Mouse (Mus musculus): ENCODE measurements around the gene Kcnj10. TPM values are rescaled to one million over a fixed set of nuclear protein-coding genes. Genes with fewer than 3 reads are reported as not detected.

Kcnj10 gene
- polyA plus RNA-seq, 1 experiment from 2014 or later = 2.1 TPM

GRCm38 (mm10) chr1:172380066-172380465 lies 39.1 kb downstream of the Kcnj10 start:
- H3K4me1 ChIP-seq (replicated peaks; ENCODE audit: control insufficient read depth, insufficient read depth, low read length) = peaks cover 26% of the 10 kb centered on the region
- H3K4me3 ChIP-seq (replicated peaks; ENCODE audit: low read length) = no peak overlapping the region
- H3K27me3 ChIP-seq (replicated peaks; ENCODE audit: control insufficient read depth, insufficient read depth, low read length) = no peaks in the 10 kb centered on the region
- no peak overlapping the region for H3K4me2 ChIP-seq (ENCODE audit: low read length)
- 68% methylated on average over 10 of the region's 10 CpGs for WGBS
- H3K36me3 ChIP-seq (ENCODE audit: control insufficient read depth, insufficient read depth) = no peaks in the 10 kb centered on the region
- no peak overlapping the region for H3K9ac ChIP-seq (replicated peaks; ENCODE audit: low read depth, low read length)
- no peaks in the 10 kb centered on the region for H3K9me3 ChIP-seq (ENCODE audit: control insufficient read depth, low read length)
- no peak overlapping the region for H3K27ac ChIP-seq (ENCODE audit: low read length)
- no peak for ATAC-seq

GRCm38 (mm10) chr1:172382090-172382489 lies 41.1 kb downstream of the Kcnj10 start:
- Histone ChIP-seq H3K36me3 (ENCODE audit: control insufficient read depth, insufficient read depth) (no peaks in the 10 kb centered on the region), H3K4me3 (replicated peaks; ENCODE audit: low read length) (no peak overlapping the region), H3K27ac (ENCODE audit: low read length) (no peak overlapping the region), H3K27me3 (replicated peaks; ENCODE audit: control insufficient read depth, insufficient read depth, low read length) (no peaks in the 10 kb centered on the region), H3K4me2 (ENCODE audit: low read length) (no peak overlapping the region), H3K9ac (replicated peaks; ENCODE audit: low read depth, low read length) (no peak overlapping the region), H3K9me3 (ENCODE audit: control insufficient read depth, low read length) (no peaks in the 10 kb centered on the region), H3K4me1 (replicated peaks; ENCODE audit: control insufficient read depth, insufficient read depth, low read length) (peaks cover 24% of the 10 kb centered on the region)
- no peak for ATAC-seq
- 100% methylated on average over 1 of the region's 1 CpGs for WGBS

GRCm38 (mm10) chr1:172387246-172387645 lies 46.2 kb downstream of the Kcnj10 start:
- no peak overlapping the region for H3K9ac ChIP-seq (replicated peaks; ENCODE audit: low read depth, low read length)
- H3K4me1 ChIP-seq (replicated peaks; ENCODE audit: control insufficient read depth, insufficient read depth, low read length) = peaks cover 11% of the 10 kb centered on the region
- H3K4me2 ChIP-seq (ENCODE audit: low read length) = no peak overlapping the region
- 34% methylated on average over 5 of the region's 5 CpGs for WGBS
- H3K4me3 ChIP-seq (replicated peaks; ENCODE audit: low read length) = no peak overlapping the region
- H3K27me3 ChIP-seq (replicated peaks; ENCODE audit: control insufficient read depth, insufficient read depth, low read length) = no peaks in the 10 kb centered on the region
- peak; percentile 89 for ATAC-seq
- no peaks in the 10 kb centered on the region for H3K36me3 ChIP-seq (ENCODE audit: control insufficient read depth, insufficient read depth)
- no peaks in the 10 kb centered on the region for H3K9me3 ChIP-seq (ENCODE audit: control insufficient read depth, low read length)
- peak overlapping the region; percentile 75 for H3K27ac ChIP-seq (ENCODE audit: low read length)

GRCm38 (mm10) chr1:172390769-172391168 lies 49.8 kb downstream of the Kcnj10 start:
- 83% methylated on average over 1 of the region's 1 CpGs for WGBS
- no peak overlapping the region for H3K9ac ChIP-seq (replicated peaks; ENCODE audit: low read depth, low read length)
- ATAC-seq = no peak
- H3K27ac ChIP-seq (ENCODE audit: low read length) = no peak overlapping the region
- H3K4me1 ChIP-seq (replicated peaks; ENCODE audit: control insufficient read depth, insufficient read depth, low read length) = peaks cover 13% of the 10 kb centered on the region
- H3K4me3 ChIP-seq (replicated peaks; ENCODE audit: low read length) = no peak overlapping the region
- no peaks in the 10 kb centered on the region for H3K36me3 ChIP-seq (ENCODE audit: control insufficient read depth, insufficient read depth)
- H3K9me3 ChIP-seq (ENCODE audit: control insufficient read depth, low read length) = no peaks in the 10 kb centered on the region
- H3K27me3 ChIP-seq (replicated peaks; ENCODE audit: control insufficient read depth, insufficient read depth, low read length) = no peaks in the 10 kb centered on the region
- H3K4me2 ChIP-seq (ENCODE audit: low read length) = no peak overlapping the region

- 9% methylated on average over 20 of the region's 20 CpGs for WGBS
- H3K9me3 ChIP-seq (ENCODE audit: control insufficient read depth, low read length) = no peaks in the 10 kb centered on the region
- no peak overlapping the region for H3K27ac ChIP-seq (ENCODE audit: low read length)
- peak overlapping the region; percentile 44 for H3K4me2 ChIP-seq (ENCODE audit: low read length)
- H3K9ac ChIP-seq (replicated peaks; ENCODE audit: low read depth, low read length) = peak overlapping the region; percentile 7; the same call in 1 of the 2 replicates
- no peaks in the 10 kb centered on the region for H3K27me3 ChIP-seq (replicated peaks; ENCODE audit: control insufficient read depth, insufficient read depth, low read length)
- H3K4me3 ChIP-seq (replicated peaks; ENCODE audit: low read length) = peak overlapping the region; percentile 8; the same call in 1 of the 2 replicates
- H3K36me3 ChIP-seq (ENCODE audit: control insufficient read depth, insufficient read depth) = no peaks in the 10 kb centered on the region
- peak; percentile 26 for ATAC-seq
- peaks cover 12% of the 10 kb centered on the region for H3K4me1 ChIP-seq (replicated peaks; ENCODE audit: control insufficient read depth, insufficient read depth, low read length)
Observed at GRCm38 (mm10) chr1:172391807-172392581, 51.0 kb downstream of the Kcnj10 start.

GRCm38 (mm10) chr1:172392643-172393170 lies 51.7 kb downstream of the Kcnj10 start:
- H3K9ac ChIP-seq (replicated peaks; ENCODE audit: low read depth, low read length) = no peak overlapping the region
- H3K4me1 ChIP-seq (replicated peaks; ENCODE audit: control insufficient read depth, insufficient read depth, low read length) = peaks cover 9% of the 10 kb centered on the region
- peak; percentile 45 for ATAC-seq
- H3K27ac ChIP-seq (ENCODE audit: low read length) = no peak overlapping the region
- H3K36me3 ChIP-seq (ENCODE audit: control insufficient read depth, insufficient read depth) = no peaks in the 10 kb centered on the region
- no peaks in the 10 kb centered on the region for H3K9me3 ChIP-seq (ENCODE audit: control insufficient read depth, low read length)
- WGBS = 64% methylated on average over 2 of the region's 2 CpGs
- no peak overlapping the region for H3K4me3 ChIP-seq (replicated peaks; ENCODE audit: low read length)
- no peaks in the 10 kb centered on the region for H3K27me3 ChIP-seq (replicated peaks; ENCODE audit: control insufficient read depth, insufficient read depth, low read length)
- no peak overlapping the region for H3K4me2 ChIP-seq (ENCODE audit: low read length)

GRCm38 (mm10) chr1:172393739-172394138 lies 52.7 kb downstream of the Kcnj10 start:
- Histone ChIP-seq H3K4me2 (ENCODE audit: low read length) (no peak overlapping the region), H3K9ac (replicated peaks; ENCODE audit: low read depth, low read length) (no peak overlapping the region), H3K4me1 (replicated peaks; ENCODE audit: control insufficient read depth, insufficient read depth, low read length) (peaks cover 9% of the 10 kb centered on the region), H3K9me3 (ENCODE audit: control insufficient read depth, low read length) (no peaks in the 10 kb centered on the region), H3K27ac (ENCODE audit: low read length) (no peak overlapping the region), H3K4me3 (replicated peaks; ENCODE audit: low read length) (no peak overlapping the region), H3K27me3 (replicated peaks; ENCODE audit: control insufficient read depth, insufficient read depth, low read length) (no peaks in the 10 kb centered on the region), H3K36me3 (ENCODE audit: control insufficient read depth, insufficient read depth) (no peaks in the 10 kb centered on the region)
- WGBS = 27% methylated on average over 8 of the region's 8 CpGs
- no peak for ATAC-seq

GRCm38 (mm10) chr1:172396996-172397752 lies 56.2 kb downstream of the Kcnj10 start:
- H3K4me1 ChIP-seq (replicated peaks; ENCODE audit: control insufficient read depth, insufficient read depth, low read length) = peaks cover 2% of the 10 kb centered on the region
- ATAC-seq = no peak
- H3K36me3 ChIP-seq (ENCODE audit: control insufficient read depth, insufficient read depth) = no peaks in the 10 kb centered on the region
- H3K9me3 ChIP-seq (ENCODE audit: control insufficient read depth, low read length) = no peaks in the 10 kb centered on the region
- H3K4me3 ChIP-seq (replicated peaks; ENCODE audit: low read length) = no peak overlapping the region
- H3K9ac ChIP-seq (replicated peaks; ENCODE audit: low read depth, low read length) = no peak overlapping the region
- 60% methylated on average over 9 of the region's 9 CpGs for WGBS
- no peak overlapping the region for H3K27ac ChIP-seq (ENCODE audit: low read length)
- H3K27me3 ChIP-seq (replicated peaks; ENCODE audit: control insufficient read depth, insufficient read depth, low read length) = no peaks in the 10 kb centered on the region
- H3K4me2 ChIP-seq (ENCODE audit: low read length) = no peak overlapping the region

- WGBS = 51% methylated on average over 16 of the region's 16 CpGs
- Histone ChIP-seq H3K27ac (ENCODE audit: low read length) (no peak overlapping the region), H3K4me2 (ENCODE audit: low read length) (no peak overlapping the region), H3K9ac (replicated peaks; ENCODE audit: low read depth, low read length) (no peak overlapping the region), H3K36me3 (ENCODE audit: control insufficient read depth, insufficient read depth) (no peaks in the 10 kb centered on the region), H3K9me3 (ENCODE audit: control insufficient read depth, low read length) (no peaks in the 10 kb centered on the region), H3K4me1 (replicated peaks; ENCODE audit: control insufficient read depth, insufficient read depth, low read length) (no peaks in the 10 kb centered on the region), H3K4me3 (replicated peaks; ENCODE audit: low read length) (no peak overlapping the region), H3K27me3 (replicated peaks; ENCODE audit: control insufficient read depth, insufficient read depth, low read length) (no peaks in the 10 kb centered on the region)
- ATAC-seq = no peak
Observed at GRCm38 (mm10) chr1:172406077-172406706, 65.2 kb downstream of the Kcnj10 start.
